Mouse (Mus musculus): ENCODE results near the gene Nupr1l.

DNA sequence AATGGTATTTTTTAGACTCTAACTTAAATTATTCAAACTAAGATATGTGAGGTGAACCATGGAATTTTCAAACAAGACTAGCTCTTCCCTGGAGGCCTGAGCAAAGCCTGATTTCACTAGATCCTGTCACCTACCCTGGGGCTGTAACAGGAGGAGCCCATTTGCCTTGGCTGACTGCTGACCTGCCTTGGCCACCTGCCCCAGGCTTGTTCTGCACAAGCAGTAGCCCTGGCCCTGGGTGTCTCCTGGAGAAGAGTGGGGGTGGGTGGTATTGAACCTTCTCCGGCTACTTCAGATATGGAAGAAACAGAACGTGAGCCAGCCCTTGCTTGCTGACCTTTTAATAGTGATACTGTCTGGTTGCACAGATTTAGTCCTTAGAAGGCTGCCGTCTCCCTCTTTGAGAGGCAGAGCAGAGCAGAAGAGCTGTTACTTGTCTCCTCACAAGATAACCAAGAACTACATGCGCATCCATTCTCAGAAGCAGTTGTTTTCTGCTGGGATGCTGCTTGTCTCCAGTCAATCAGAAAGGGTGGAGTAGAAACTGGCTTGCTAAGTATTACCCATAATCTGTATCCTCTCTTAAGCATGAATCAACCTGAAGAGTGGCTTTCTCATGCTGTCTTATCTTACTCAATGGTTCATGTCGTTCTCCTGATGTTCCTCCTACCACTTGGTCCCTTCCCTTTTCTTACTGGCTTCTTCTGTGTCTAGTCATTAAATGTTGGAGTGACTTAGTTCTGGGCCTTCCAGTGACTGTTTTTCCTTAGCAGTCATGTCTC lies 46.3 kb downstream of the Nupr1l start:
- TF ChIP-seq POLR2A (IDR thresholded peaks at IDR 0.05; ENCODE audit: control insufficient read depth, low read depth, low read length) (no peak), CTCF (IDR thresholded peaks at IDR 0.05; ENCODE audit: control insufficient read depth, insufficient read depth, insufficient replicate concordance, low read depth, low read length) (no peak)

Data from testis, adult 2 months (tissue).